Mouse (Mus musculus): Measurements from ENCODE around the gene 1700125H20Rik. TPM values are rescaled to one million over a fixed set of nuclear protein-coding genes. Genes with fewer than 3 reads are reported as not detected.

The 1700125H20Rik gene
- polyA plus RNA-seq, 1 experiment from 2014 or later: not detected

DNA sequence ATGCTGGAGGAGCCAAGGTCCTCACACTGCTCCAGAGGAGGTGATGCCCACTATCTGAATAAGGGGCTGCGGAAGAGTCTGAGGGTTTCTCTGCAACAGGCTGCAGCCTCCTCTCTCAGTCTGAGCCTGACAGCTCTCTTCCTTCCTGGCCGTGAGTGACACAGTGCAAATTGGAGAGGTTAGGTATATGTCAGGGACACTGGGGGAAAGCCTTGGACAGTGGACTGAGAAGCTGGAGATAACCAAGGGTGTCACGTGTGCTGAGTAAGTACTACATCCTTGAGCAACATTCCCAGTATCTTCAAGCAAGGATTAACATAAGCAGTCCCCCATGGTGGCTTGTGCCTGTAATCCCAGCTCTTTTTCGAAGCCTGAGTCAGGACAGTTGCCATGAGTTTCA is 8.2 kb downstream of the 1700125H20Rik start:
- Histone ChIP-seq H3K36me3 (ENCODE audit: control insufficient read depth, insufficient read depth) (no peaks in the 10 kb centered on the region), H3K27ac (ENCODE audit: low read length) (no peak overlapping the region), H3K4me3 (ENCODE audit: low read length) (no peak overlapping the region), H3K4me1 (ENCODE audit: control insufficient read depth, insufficient read depth, low read length) (peaks cover 2% of the 10 kb centered on the region; the same call in 1 of the 2 replicates), H3K9ac (ENCODE audit: low read length) (no peak overlapping the region), H3K9me3 (replicated peaks; ENCODE audit: control insufficient read depth, low read length) (no peaks in the 10 kb centered on the region), H3K4me2 (ENCODE audit: low read depth, low read length) (no peak overlapping the region), H3K27me3 (ENCODE audit: control insufficient read depth, insufficient read depth, low read length) (no peaks in the 10 kb centered on the region)
- no peak for ATAC-seq (replicated peaks; ENCODE audit: extremely low read depth, insufficient read depth, low FRiP score)
- WGBS: 75% methylated on average over 4 of the region's 4 CpGs

- Histone ChIP-seq H3K4me3 (ENCODE audit: low read length) (peak overlapping the region; percentile 58), H3K27me3 (ENCODE audit: control insufficient read depth, insufficient read depth, low read length) (no peaks in the 10 kb centered on the region), H3K36me3 (ENCODE audit: control insufficient read depth, insufficient read depth) (no peaks in the 10 kb centered on the region), H3K9me3 (replicated peaks; ENCODE audit: control insufficient read depth, low read length) (peaks cover 2% of the 10 kb centered on the region; the same call in 1 of the 2 replicates), H3K4me1 (ENCODE audit: control insufficient read depth, insufficient read depth, low read length) (peaks cover 3% of the 10 kb centered on the region; the same call in 1 of the 2 replicates), H3K9ac (ENCODE audit: low read length) (peak overlapping the region; percentile 74), H3K27ac (ENCODE audit: low read length) (no peak overlapping the region), H3K4me2 (ENCODE audit: low read depth, low read length) (peak overlapping the region; percentile 86)
- ATAC-seq (replicated peaks; ENCODE audit: extremely low read depth, insufficient read depth, low FRiP score): peak; percentile 73
- 4% methylated on average over 20 of the region's 20 CpGs for WGBS
These were observed 12.5 kb downstream of the 1700125H20Rik start for GRCm38 (mm10) chr11:85182617-85183283.

DNA sequence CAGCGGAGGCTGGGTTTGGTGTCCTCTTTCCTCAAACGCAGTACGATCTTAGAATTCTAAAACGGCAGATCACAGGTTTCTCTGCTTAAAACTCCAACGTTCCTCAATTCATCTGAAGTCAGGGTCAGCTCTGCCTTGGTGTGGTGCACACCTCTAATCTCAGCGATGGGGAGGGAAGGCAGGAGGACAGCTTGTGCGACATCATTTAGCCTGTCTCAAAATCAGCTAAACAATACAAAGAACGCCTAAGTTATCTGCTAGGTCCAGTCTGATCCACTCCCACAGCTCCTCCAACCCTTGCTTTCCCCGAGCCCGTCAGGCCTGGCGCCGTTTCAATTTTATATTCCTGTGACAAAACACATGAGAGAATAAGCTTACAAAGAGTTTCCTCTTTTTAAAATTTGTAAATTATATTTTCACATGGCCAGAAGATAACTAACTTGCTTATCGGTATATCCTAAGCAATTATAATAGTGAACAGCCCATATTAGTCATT is 13.1 kb downstream of the 1700125H20Rik start:
- 20% methylated on average over 13 of the region's 13 CpGs for WGBS
- H3K9me3 ChIP-seq (replicated peaks; ENCODE audit: control insufficient read depth, low read length): peaks cover 2% of the 10 kb centered on the region; the same call in 1 of the 2 replicates
- H3K36me3 ChIP-seq (ENCODE audit: control insufficient read depth, insufficient read depth): no peaks in the 10 kb centered on the region
- H3K4me3 ChIP-seq (ENCODE audit: low read length): peak overlapping the region; percentile 58
- no peaks in the 10 kb centered on the region for H3K27me3 ChIP-seq (ENCODE audit: control insufficient read depth, insufficient read depth, low read length)
- no peak overlapping the region for H3K27ac ChIP-seq (ENCODE audit: low read length)
- peaks cover 3% of the 10 kb centered on the region; the same call in 1 of the 2 replicates for H3K4me1 ChIP-seq (ENCODE audit: control insufficient read depth, insufficient read depth, low read length)
- peak overlapping the region; percentile 74 for H3K9ac ChIP-seq (ENCODE audit: low read length)
- ATAC-seq (replicated peaks; ENCODE audit: extremely low read depth, insufficient read depth, low FRiP score): no peak
- H3K4me2 ChIP-seq (ENCODE audit: low read depth, low read length): peak overlapping the region; percentile 86

- Histone ChIP-seq H3K4me2 (ENCODE audit: low read depth, low read length) (no peak overlapping the region), H3K27me3 (ENCODE audit: control insufficient read depth, insufficient read depth, low read length) (no peaks in the 10 kb centered on the region), H3K36me3 (ENCODE audit: control insufficient read depth, insufficient read depth) (peaks cover 3% of the 10 kb centered on the region; the same call in 1 of the 2 replicates), H3K9ac (ENCODE audit: low read length) (no peak overlapping the region), H3K9me3 (replicated peaks; ENCODE audit: control insufficient read depth, low read length) (peaks cover 2% of the 10 kb centered on the region; the same call in 1 of the 2 replicates), H3K27ac (ENCODE audit: low read length) (no peak overlapping the region), H3K4me3 (ENCODE audit: low read length) (no peak overlapping the region), H3K4me1 (ENCODE audit: control insufficient read depth, insufficient read depth, low read length) (peaks cover 3% of the 10 kb centered on the region; the same call in 1 of the 2 replicates)
- no peak for ATAC-seq (replicated peaks; ENCODE audit: extremely low read depth, insufficient read depth, low FRiP score)
- WGBS: 74% methylated on average over 5 of the region's 5 CpGs
These were observed 13.9 kb downstream of the 1700125H20Rik start for GRCm38 (mm10) chr11:85184082-85184481.

DNA sequence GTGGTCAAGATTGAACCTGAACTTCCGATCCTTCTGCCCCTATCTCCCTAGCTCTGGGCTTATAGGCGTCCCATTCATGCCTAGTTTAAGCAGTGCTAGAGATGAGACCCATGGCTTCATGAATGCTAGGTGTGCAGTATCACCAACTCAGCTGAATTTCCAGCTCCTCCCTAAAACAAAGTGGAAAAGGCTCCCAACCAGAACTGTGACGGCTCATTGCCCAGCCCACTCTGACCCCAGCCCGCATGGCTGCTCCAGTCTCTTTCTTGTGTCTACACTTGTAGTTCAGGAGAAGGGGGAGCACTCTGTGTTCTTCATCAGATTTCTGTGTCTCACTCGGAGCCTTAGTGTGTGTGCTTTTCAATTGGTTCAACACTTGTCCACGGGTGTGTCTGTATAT is 14.6 kb downstream of the 1700125H20Rik start:
- WGBS: 86% methylated on average over 6 of the region's 6 CpGs
- no peak overlapping the region for H3K9ac ChIP-seq (ENCODE audit: low read length)
- H3K4me3 ChIP-seq (ENCODE audit: low read length): no peak overlapping the region

DNA sequence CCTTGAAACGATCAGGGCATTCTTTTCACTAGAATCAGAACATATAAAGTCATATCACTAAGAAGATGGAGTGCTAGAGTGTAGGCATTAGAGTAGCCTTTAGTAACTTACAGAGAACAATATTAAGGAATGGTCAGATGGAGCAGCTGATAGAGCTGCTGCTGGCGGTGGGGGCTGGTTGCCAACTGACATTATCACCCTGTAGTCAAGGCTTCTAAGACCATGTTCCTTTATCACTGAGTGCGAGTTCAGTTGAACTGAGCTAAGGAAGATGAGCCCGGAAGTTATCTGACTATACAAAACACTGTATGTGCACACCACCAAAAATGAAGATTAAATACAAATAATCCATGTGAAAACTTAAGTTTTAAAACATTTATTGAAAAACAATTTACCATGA is 18.9 kb downstream of the 1700125H20Rik start:
- no peak overlapping the region for H3K9ac ChIP-seq (ENCODE audit: low read length)
- no peak overlapping the region for H3K27ac ChIP-seq (ENCODE audit: low read length)
- no peaks in the 10 kb centered on the region for H3K27me3 ChIP-seq (ENCODE audit: control insufficient read depth, insufficient read depth, low read length)
- peaks cover 28% of the 10 kb centered on the region for H3K36me3 ChIP-seq (ENCODE audit: control insufficient read depth, insufficient read depth)
- no peaks in the 10 kb centered on the region for H3K4me1 ChIP-seq (ENCODE audit: control insufficient read depth, insufficient read depth, low read length)
- no peak for ATAC-seq (replicated peaks; ENCODE audit: extremely low read depth, insufficient read depth, low FRiP score)
- H3K4me3 ChIP-seq (ENCODE audit: low read length): no peak overlapping the region
- H3K4me2 ChIP-seq (ENCODE audit: low read depth, low read length): no peak overlapping the region
- 84% methylated on average over 4 of the region's 4 CpGs for WGBS
- peaks cover 2% of the 10 kb centered on the region; the same call in 1 of the 2 replicates for H3K9me3 ChIP-seq (replicated peaks; ENCODE audit: control insufficient read depth, low read length)

More for the DNA sequence above, 14.6 kb downstream of the 1700125H20Rik start:
- no peak overlapping the region for H3K27ac ChIP-seq (ENCODE audit: low read length)
- H3K36me3 ChIP-seq (ENCODE audit: control insufficient read depth, insufficient read depth): peaks cover 3% of the 10 kb centered on the region; the same call in 1 of the 2 replicates
- no peak for ATAC-seq (replicated peaks; ENCODE audit: extremely low read depth, insufficient read depth, low FRiP score)
- H3K4me2 ChIP-seq (ENCODE audit: low read depth, low read length): no peak overlapping the region
- H3K27me3 ChIP-seq (ENCODE audit: control insufficient read depth, insufficient read depth, low read length): no peaks in the 10 kb centered on the region
- H3K9me3 ChIP-seq (replicated peaks; ENCODE audit: control insufficient read depth, low read length): peaks cover 2% of the 10 kb centered on the region; the same call in 1 of the 2 replicates
- H3K4me1 ChIP-seq (ENCODE audit: control insufficient read depth, insufficient read depth, low read length): peaks cover 3% of the 10 kb centered on the region; the same call in 1 of the 2 replicates

DNA sequence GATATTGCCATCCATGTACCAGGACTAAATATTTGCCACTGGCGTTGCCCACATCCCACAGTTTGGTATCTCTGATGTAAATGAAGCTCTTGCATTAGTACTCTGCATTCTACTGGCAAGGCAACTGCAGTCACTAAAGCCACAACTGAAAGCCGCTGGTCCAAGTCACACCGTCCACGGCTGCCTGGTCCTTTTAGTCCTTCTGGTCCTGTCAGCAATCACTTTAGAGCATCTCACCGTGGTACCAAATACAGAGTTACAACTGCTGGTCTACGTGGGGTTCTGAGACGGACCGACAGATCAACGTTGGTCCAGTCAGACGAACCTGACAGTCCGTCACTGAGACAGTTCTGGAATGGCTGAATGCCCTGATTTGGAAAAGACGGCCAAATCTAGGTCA is 20.5 kb downstream of the 1700125H20Rik start:
- Histone ChIP-seq H3K4me2 (ENCODE audit: low read depth, low read length) (no peak overlapping the region), H3K36me3 (ENCODE audit: control insufficient read depth, insufficient read depth) (peaks cover 43% of the 10 kb centered on the region)

GRCm38 (mm10) chr11:85194206-85194605 is 24.0 kb downstream of the 1700125H20Rik start:
- H3K9me3 ChIP-seq (replicated peaks; ENCODE audit: control insufficient read depth, low read length): no peaks in the 10 kb centered on the region
- WGBS: 89% methylated on average over 11 of the region's 11 CpGs
- no peak overlapping the region for H3K4me3 ChIP-seq (ENCODE audit: low read length)
- no peak overlapping the region for H3K27ac ChIP-seq (ENCODE audit: low read length)
- H3K4me1 ChIP-seq (ENCODE audit: control insufficient read depth, insufficient read depth, low read length): no peaks in the 10 kb centered on the region
- H3K36me3 ChIP-seq (ENCODE audit: control insufficient read depth, insufficient read depth): peaks cover 60% of the 10 kb centered on the region
- no peaks in the 10 kb centered on the region for H3K27me3 ChIP-seq (ENCODE audit: control insufficient read depth, insufficient read depth, low read length)
- ATAC-seq (replicated peaks; ENCODE audit: extremely low read depth, insufficient read depth, low FRiP score): no peak
- no peak overlapping the region for H3K9ac ChIP-seq (ENCODE audit: low read length)
- H3K4me2 ChIP-seq (ENCODE audit: low read depth, low read length): no peak overlapping the region

More for the DNA sequence above, 20.5 kb downstream of the 1700125H20Rik start:
- Histone ChIP-seq H3K27me3 (ENCODE audit: control insufficient read depth, insufficient read depth, low read length) (no peaks in the 10 kb centered on the region), H3K4me1 (ENCODE audit: control insufficient read depth, insufficient read depth, low read length) (no peaks in the 10 kb centered on the region), H3K9ac (ENCODE audit: low read length) (no peak overlapping the region), H3K27ac (ENCODE audit: low read length) (no peak overlapping the region), H3K9me3 (replicated peaks; ENCODE audit: control insufficient read depth, low read length) (no peaks in the 10 kb centered on the region), H3K4me3 (ENCODE audit: low read length) (no peak overlapping the region)
- ATAC-seq (replicated peaks; ENCODE audit: extremely low read depth, insufficient read depth, low FRiP score): no peak
- WGBS: 90% methylated on average over 12 of the region's 12 CpGs

DNA sequence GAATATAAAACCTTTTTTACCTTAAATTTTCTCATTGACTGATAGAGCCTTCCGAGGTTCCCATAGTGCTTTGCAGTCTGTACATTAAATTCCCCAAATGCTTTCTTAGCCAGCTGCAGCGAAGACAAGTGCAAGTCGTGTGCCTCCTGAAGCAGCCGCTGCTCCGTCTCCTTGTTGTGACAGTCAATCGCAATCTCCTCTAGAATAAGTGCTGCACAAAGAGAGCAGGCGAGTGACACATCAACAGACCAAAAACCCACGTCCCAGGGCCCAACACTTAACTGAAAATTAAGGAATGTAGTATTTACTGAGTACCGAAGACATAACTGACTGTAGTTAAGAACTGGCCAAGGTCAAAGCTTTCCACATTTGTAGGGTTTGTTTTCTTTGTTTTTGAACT is 25.8 kb downstream of the 1700125H20Rik start:
- H3K27ac ChIP-seq (ENCODE audit: low read length): no peak overlapping the region
- H3K4me2 ChIP-seq (ENCODE audit: low read depth, low read length): no peak overlapping the region
- no peak overlapping the region for H3K4me3 ChIP-seq (ENCODE audit: low read length)
- no peaks in the 10 kb centered on the region for H3K27me3 ChIP-seq (ENCODE audit: control insufficient read depth, insufficient read depth, low read length)
- no peak for ATAC-seq (replicated peaks; ENCODE audit: extremely low read depth, insufficient read depth, low FRiP score)
- no peaks in the 10 kb centered on the region for H3K4me1 ChIP-seq (ENCODE audit: control insufficient read depth, insufficient read depth, low read length)
- H3K9me3 ChIP-seq (replicated peaks; ENCODE audit: control insufficient read depth, low read length): no peaks in the 10 kb centered on the region
- 81% methylated on average over 9 of the region's 9 CpGs for WGBS
- no peak overlapping the region for H3K9ac ChIP-seq (ENCODE audit: low read length)
- peaks cover 71% of the 10 kb centered on the region for H3K36me3 ChIP-seq (ENCODE audit: control insufficient read depth, insufficient read depth)

Data from heart, embryonic 16.5 days (tissue).